Mouse (Mus musculus) natural killer cell, adult 2 months (primary cell): ENCODE results near the gene Mgat5.

Experiments used
- DNase-seq, 2 experiments: peaks; one replicate each; pipeline ENCODE4 v3.0.0; 2022; ENCODE audit warnings: low spot score in 2 of 2

The Mgat5 gene

DNA sequence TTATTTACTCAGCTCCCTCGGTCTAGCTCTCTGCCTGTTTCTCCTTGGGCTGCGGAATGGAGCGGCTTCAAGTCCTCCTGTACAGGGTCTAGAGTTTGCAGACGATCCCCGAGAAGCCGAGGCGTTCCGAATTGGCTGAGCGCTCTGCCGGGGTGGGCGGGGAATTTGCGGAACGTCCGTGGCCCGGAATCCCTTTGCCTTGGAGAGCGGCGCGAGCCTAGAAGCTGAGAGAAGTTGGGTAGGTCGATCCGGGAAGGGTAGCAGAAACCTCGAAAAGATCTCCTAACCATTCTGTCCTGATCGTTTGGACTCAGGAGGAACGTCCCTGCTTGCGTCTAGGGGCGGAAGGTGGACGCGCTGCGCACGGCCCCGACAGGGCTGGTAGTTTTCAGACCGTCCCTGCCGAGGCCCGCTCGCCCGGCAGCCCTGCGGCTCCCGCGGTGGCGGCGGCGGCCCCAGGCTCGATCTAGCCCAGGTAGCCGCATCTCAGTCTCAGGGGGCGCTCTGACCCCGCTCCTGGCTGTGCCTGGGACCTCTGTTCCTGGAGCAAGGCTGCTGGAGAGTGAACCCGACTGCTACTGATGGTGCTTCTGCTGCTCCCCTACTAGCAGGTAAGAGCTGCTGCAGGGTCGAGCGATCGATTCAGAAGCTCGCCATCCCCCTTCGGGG is at the start of gene Mgat5:
Gene Mgat5 (plus strand): TSS at position 199 of the 669 bp plus-strand sequence.
- peak; percentile 76 to 84 for DNase-seq

GRCm38 (mm10) chr1:127160118-127160760 is 44.6 kb upstream of the Mgat5 start:
- DNase-seq, result no peak

GRCm38 (mm10) chr1:127164589-127165160 is 40.1 kb upstream of the Mgat5 start:
- DNase-seq, result no peak

GRCm38 (mm10) chr1:127166521-127166920 is 38.3 kb upstream of the Mgat5 start:
- no peak for DNase-seq

- no peak for DNase-seq
Measured at GRCm38 (mm10) chr1:127167586-127167985, 37.2 kb upstream of the Mgat5 start.

- no peak for DNase-seq
Measured at GRCm38 (mm10) chr1:127168205-127168604, 36.6 kb upstream of the Mgat5 start.

DNA sequence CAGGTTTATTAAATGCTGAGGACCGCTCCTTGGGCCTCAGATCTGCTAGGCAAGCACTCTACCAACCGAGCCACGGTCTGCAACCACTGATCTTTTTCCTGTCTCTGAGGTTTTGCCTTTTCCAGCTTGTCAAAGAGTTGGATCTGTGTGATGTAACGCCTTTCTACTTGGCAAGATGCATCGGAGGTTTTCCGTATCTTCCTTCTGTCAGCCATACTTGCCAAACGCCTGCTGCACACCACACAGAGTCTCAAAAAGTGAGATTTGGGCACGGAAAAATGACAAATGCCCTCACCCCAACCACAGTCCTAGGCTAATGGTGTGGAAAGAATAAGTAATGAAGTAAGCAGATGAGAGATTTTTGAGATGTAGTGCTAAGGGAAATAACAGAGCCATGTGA is 35.3 kb upstream of the Mgat5 start:
- no peak for DNase-seq

DNA sequence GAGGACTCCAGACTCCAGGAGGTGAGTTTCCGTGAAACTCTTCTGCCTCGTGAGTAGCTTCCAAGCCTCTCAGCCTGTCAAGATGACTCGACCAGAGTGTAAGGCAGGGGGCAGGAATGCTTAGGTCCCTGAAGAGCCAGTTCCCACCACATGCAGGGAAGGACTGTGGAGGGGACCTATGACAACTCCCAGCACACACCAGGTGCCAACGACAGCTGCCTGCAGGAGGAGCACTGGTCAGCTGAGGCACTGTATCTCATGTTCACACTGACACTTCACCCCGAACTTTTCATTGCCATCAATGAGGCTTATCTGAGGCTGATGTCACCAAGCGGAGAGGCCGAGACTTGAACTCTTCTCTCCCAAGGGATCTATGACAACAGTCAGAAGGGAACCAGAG is 33.5 kb upstream of the Mgat5 start:
- no peak for DNase-seq

- no peak for DNase-seq
Measured at GRCm38 (mm10) chr1:127173448-127173847, 31.4 kb upstream of the Mgat5 start.

- DNase-seq, result no peak
Measured at GRCm38 (mm10) chr1:127192396-127192795, 12.4 kb upstream of the Mgat5 start.

- no peak for DNase-seq
Measured at GRCm38 (mm10) chr1:127199186-127199585, 5.6 kb upstream of the Mgat5 start.

DNA sequence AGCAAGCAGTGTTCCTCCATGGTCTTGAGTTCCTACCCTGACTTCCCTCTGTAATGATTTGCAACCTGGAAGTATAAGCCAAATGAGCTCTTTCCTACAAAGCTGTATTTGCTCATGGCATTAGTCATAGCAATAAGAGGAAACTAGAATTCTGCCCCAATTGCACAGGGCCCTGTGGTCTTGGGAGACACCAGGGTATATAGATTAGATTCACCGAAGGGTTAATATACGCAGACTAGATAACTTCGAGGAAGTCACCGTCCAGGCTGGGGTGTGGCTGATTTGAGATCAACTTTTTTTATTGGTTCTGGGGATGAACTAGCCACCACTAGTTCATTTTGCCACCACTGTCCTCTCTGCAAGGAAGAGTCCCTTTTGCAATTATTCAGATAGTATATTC is 2.5 kb upstream of the Mgat5 start:
- no peak for DNase-seq

GRCm38 (mm10) chr1:127203231-127203764 is 1.5 kb upstream of the Mgat5 start:
- DNase-seq, result peak in 1 of 2 experiments; percentile 26

DNA sequence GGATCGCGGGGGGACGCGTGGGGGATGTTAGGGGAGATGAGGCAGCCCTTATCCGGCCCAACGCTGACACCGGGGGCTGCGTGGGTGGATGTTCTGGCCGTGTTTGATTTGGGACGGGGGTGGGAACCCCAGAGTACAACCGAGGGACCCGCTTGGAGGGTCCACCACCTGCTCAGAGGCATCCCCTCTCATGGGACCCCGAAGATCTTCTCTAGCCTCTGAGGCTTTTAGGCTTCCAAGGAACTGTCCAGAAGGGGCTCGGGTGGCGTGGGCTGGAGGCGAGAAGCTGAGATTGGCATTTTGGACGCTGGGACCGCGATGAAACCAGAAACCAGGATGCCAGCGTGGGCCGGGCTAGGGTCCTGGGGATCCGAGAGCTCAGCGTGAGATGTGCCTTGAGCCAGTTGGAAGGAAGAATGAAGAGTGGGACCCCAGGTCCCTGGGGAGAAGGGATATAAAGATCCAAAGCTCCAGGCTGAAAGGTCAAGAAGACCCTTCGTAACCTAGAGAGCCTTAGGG is 745 bp downstream of the Mgat5 start:
- DNase-seq, result no peak

- DNase-seq, result peak; percentile 39 to 43
Measured at GRCm38 (mm10) chr1:127206020-127206641, 1.3 kb downstream of the Mgat5 start.

GRCm38 (mm10) chr1:127206881-127207555 is 2.2 kb downstream of the Mgat5 start:
- DNase-seq, result no peak

DNA sequence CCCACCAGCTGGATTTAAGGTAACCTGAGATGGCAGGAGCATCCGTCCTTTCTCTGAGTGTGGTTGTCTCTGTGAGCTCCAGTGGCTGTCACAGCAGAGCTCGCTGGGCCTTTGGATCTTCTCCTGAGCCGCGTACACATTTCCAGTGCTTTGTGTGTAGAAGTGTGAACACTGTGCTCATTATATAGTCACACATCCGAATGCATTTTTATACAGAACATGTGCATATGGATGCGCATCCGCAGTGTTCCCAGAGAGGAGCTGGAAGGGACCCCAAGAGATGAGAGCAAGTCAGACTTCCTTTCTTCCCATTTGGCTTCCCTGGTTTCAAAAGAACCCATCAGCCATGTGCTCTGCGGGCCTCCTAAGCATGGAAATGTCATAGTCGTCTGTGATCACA is 3.4 kb downstream of the Mgat5 start:
- no peak for DNase-seq

GRCm38 (mm10) chr1:127212812-127213211 is 8.0 kb downstream of the Mgat5 start:
- no peak for DNase-seq

DNA sequence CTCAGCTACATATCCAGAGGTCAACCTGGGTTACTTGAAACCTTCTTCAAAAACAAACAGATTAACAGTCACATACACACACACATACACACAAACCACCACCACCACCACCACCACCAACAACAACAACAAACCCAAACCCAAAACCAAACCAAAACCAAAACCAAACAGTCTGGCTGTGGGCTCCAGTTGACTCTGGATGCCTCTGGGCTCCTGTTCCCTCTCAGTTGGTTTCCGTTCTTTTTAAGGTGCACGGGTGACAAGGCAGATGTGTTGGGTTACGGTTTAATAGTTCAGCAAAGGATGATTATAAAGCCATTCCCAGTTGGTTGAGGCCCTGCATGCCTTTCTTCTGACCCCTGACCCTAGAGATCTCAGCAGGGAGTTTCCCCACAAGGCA is 8.6 kb downstream of the Mgat5 start:
- no peak for DNase-seq

DNA sequence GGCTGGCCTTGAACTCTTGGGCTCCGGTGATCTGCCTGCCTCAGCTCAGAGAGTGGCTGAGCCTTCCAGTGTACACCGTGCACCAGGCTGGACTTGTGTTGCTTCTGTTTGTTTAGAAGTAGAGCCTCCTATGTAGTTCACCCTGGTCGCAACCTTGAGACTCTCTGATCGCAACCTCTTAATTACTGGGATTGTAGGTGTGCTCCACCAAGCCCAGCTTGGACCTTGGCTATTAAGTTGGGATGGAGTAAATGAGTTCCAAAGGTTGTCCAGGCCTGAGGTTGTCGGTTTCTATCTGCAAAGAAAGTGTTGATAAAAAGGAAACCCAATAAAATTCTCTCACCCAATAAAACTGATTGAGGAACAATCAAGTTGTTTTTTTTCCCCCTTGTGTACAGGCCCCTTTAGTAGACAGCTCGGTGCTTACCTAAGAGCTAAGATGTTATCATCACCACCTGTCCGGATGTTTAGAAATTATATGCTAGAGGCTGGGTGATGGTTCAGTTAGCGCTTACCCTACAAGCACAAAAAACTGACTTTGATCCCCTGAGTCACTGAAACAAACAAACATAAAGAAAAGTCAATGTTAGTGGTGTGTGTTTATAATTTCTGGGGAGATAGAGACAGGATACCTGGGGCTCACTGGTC is 9.9 kb downstream of the Mgat5 start:
- DNase-seq, result no peak

DNA sequence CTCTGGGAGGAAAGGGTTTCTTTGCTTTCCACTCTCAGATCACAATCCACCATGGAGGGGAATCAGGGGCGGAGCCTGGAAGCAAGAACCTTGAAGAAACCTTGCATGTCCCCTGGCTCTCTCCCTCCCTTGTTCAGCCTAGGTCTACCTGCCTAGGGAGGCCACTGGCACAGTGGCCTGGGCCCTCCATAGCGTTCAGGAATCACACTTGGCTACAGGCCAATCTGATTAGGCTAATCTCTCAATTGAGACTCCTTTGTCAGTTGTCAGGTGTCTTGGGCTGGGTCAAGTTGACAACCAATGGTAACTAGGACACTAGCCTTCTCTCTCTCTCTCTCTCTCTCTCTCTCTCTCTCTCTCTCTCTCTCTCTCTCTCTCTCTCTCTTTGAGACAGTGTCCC is 12.2 kb downstream of the Mgat5 start:
- DNase-seq, result no peak
